ENCODE assay signal across 9 mouse cellular contexts in the genomic region with DNA sequence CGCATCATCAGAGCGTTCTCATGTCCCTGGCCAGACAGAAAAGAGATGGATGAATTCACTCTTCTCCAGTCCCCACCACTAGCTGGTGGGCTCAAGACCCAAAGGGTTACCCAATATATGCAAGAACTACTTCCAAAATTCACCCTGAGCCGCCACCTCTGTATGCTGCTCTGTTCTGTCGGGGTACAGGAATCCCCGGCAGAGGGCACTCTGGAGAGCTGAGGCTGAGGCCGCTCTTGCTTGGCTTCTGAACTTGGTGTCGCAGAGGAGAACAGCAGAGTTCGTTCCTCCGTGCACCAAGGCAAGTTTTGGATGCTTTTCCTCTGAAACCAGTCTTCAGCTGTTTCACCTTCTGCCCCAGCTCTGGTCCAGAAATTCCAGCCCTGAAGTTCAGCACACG.
DNase-seq lines count a peak whose midpoint lies in the region; ATAC-seq lines count a peak whose summit lies in the region.
"Had no signal": no experiment of that assay in that cellular context is flagged by ENCODE, and none has a peak within 500 bp of the region (broad histone marks: within the 10 kb centered on the region; RNA-seq: fewer than 3 reads in every experiment).

No protein-coding gene starts in this region.

- no peak overlapping the region for H3K27ac ChIP-seq in embryonic facial prominence, embryonic 10.5 days (replicated peaks)

- peaks cover 32% of the 10 kb centered on the region for H3K4me1 ChIP-seq in embryonic facial prominence, embryonic 10.5 days

- H3K4me3 ChIP-seq in embryonic facial prominence, embryonic 10.5 days, result no peak overlapping the region

- no peaks in the 10 kb centered on the region for H3K27me3 ChIP-seq in embryonic facial prominence, embryonic 10.5 days (replicated peaks; ENCODE audit: low read depth, poor library complexity, severe bottlenecking)
- H3K27me3 ChIP-seq: Patski had no signal

- ATAC-seq in megakaryocyte, adult 5-6 weeks (ENCODE audit: poor library complexity, severe bottlenecking), result peak; percentile 59
- ATAC-seq: Patski had no signal

- WGBS in embryonic facial prominence, embryonic 10.5 days, result 59% methylated on average over 10 of the region's 10 CpGs

- peak; percentile 86 for DNase-seq in heart, adult 11 months
- no peak for DNase-seq in heart, postnatal 25 days (ENCODE audit: low spot score)
- DNase-seq in right cerebral cortex, postnatal 4 days, result peak; percentile 51
- no peak for DNase-seq in right cerebral cortex, postnatal 25 days
- peak; percentile 13 to 21 for DNase-seq in gastrocnemius, adult 8-10 months (ENCODE audit: low spot score in 2 of 2)
- peak; percentile 43 for DNase-seq in urinary bladder, postnatal 25 days (ENCODE audit: low spot score)
- DNase-seq in embryonic facial prominence, embryonic 10.5 days (ENCODE audit: low spot score), result no peak

- intact Hi-C loops in heart, postnatal 25 days (cut with DNase I), result loop anchor here (1.0 kb wide), 1 partner anchor 19 kb away; no protein-coding TSS in a partner anchor

- H3K36me3 ChIP-seq in embryonic facial prominence, embryonic 10.5 days (replicated peaks), result no peaks in the 10 kb centered on the region

- H3K9me3 ChIP-seq in embryonic facial prominence, embryonic 10.5 days, result peaks cover 5% of the 10 kb centered on the region; the same call in 1 of the 2 replicates

Comparison
In these comparisons a context has a peak if more than half of its experiments do, and no peak if none do; other contexts are left out.
1. DNase-seq: peak in heart, adult 11 months (single experiment), right cerebral cortex, postnatal 4 days (single experiment), gastrocnemius, adult 8-10 months (2 of 2) and urinary bladder, postnatal 25 days (single experiment); none in heart, postnatal 25 days (single experiment), right cerebral cortex, postnatal 25 days (single experiment) and embryonic facial prominence, embryonic 10.5 days (single experiment).